Mouse (Mus musculus) heart, postnatal 0 days (tissue): ENCODE data around the gene 4833439L19Rik. TPM values are rescaled to one million over a fixed set of nuclear protein-coding genes. Genes with fewer than 3 reads are reported as not detected.

Experiments
- ATAC-seq: fragments of 200-750 bp; cut with Nextera tagmentation; 2 replicates; pipeline ENCODE4 v1.8.0; 2017; ENCODE audit warnings: low read depth, moderate number of reproducible peaks, moderate library complexity; ENCODE audit not compliant: insufficient read depth
- DNase-seq: peaks from one replicate; pipeline ENCODE4 v3.0.0-alpha.2; 2016; ENCODE audit warnings: low spot score
- H3K27ac ChIP-seq: fragments of 300-500 bp; sonication (generic); 2 replicates; pipeline ENCODE4 v1.5.1; 2014; ENCODE audit warnings: low read depth, mild to moderate bottlenecking
- H3K27me3 ChIP-seq: fragments of 300-500 bp; sonication (generic); 2 replicates; pipeline ENCODE4 v1.6.1; 2014; ENCODE audit warnings: low read length, mixed read lengths; ENCODE audit not compliant: control insufficient read depth, insufficient read depth
- H3K36me3 ChIP-seq: fragments of 300-500 bp; sonication (generic); replicated peaks from 2 replicates; pipeline ENCODE4 v1.6.1; 2014; ENCODE audit warnings: low read length, mixed read lengths; ENCODE audit not compliant: control insufficient read depth, insufficient read depth
- H3K4me1 ChIP-seq: fragments of 300-500 bp; sonication (generic); 2 replicates; pipeline ENCODE4 v1.6.1; 2014; ENCODE audit warnings: antibody characterized with exemption; ENCODE audit not compliant: control insufficient read depth, insufficient read depth
- H3K4me2 ChIP-seq: fragments of 300-500 bp; sonication (generic); 2 replicates; pipeline ENCODE4 v1.6.1; 2014; ENCODE audit warnings: low read depth, mild to moderate bottlenecking, low read length, moderate library complexity
- H3K4me3 ChIP-seq: fragments of 300-500 bp; sonication (generic); 2 replicates; pipeline ENCODE4 v1.5.1; 2014; ENCODE audit warnings: low read depth, low read length
- H3K9ac ChIP-seq: fragments of 300-500 bp; sonication (generic); replicated peaks from 2 replicates; pipeline ENCODE4 v1.6.1; 2014; ENCODE audit warnings: low read depth, low read length, mixed read lengths
- H3K9me3 ChIP-seq: fragments of 300-500 bp; sonication (generic); replicated peaks from 2 replicates; pipeline ENCODE4 v1.6.1; 2016; ENCODE audit warnings: low read length; ENCODE audit not compliant: control insufficient read depth
- CTCF ChIP-seq: IDR thresholded peaks from 2 replicates; pipeline ENCODE4 v1.5.1; 2016; ENCODE audit warnings: antibody characterized with exemption, control low read depth, low read depth
- EP300 ChIP-seq: IDR thresholded peaks from 2 replicates; pipeline ENCODE4 v1.6.1; 2016; ENCODE audit warnings: antibody characterized with exemption, low read depth
- WGBS: fragments of 180-500 bp; shearing (Covaris S2); extraction: QIAGEN DNeasy Blood & Tissue Kit; methylation state at CpG from one replicate; pipeline ENCODE4 v1.1.7; 2014; 5-methylcytosine and 5-hydroxymethylcytosine counted together
- polyA plus RNA-seq: library from polyadenylated mRNA; unstranded; fragments of >200 nt; fragmentation: Nextera tagmentation; extraction: Ambion mirVana; gene quantifications from 2 replicates; pipeline ENCODE4 v1.2.1, GENCODE M21; 2015
- total RNA-seq: library from RNA; depleted of rRNA; stranded (reverse); fragments of >200 nt; gene quantifications from 2 replicates; pipeline ENCODE4 v1.2.3, GENCODE M21; 2014; ENCODE audit warnings: low replicate concordance

4833439L19Rik gene
- total and polyA plus RNA-seq, 2 experiments from 2014 or later = 106 to 110 TPM

GRCm38 (mm10) chr13:54565594-54566345 is 535 bp upstream of the 4833439L19Rik start:
- Histone ChIP-seq H3K9ac (no peak overlapping the region), H3K4me2 (peak overlapping the region; percentile 73), H3K4me3 (peak overlapping the region; percentile 85), H3K27ac (0 out of 2 replicates have a peak overlapping the region, but pooled peaks have one; percentile 15), H3K4me1 (peaks cover 3% of the 10 kb centered on the region; the same call in 1 of the 2 replicates), H3K9me3 (no peaks in the 10 kb centered on the region), H3K27me3 (no peaks in the 10 kb centered on the region), H3K36me3 (peaks cover 10% of the 10 kb centered on the region)
- WGBS = 54% methylated on average over 8 of the region's 8 CpGs
- ATAC-seq (peak; percentile 45), DNase-seq (peak; percentile 40)
- TF ChIP-seq EP300 = no peak
- TF ChIP-seq CTCF = peak; percentile 43

GRCm38 (mm10) chr13:54564232-54565200 is 719 bp downstream of the 4833439L19Rik start:
- DNase-seq = no peak

GRCm38 (mm10) chr13:54562562-54562961 is 2.7 kb downstream of the 4833439L19Rik start:
- Histone ChIP-seq H3K9ac (no peak overlapping the region), H3K27ac (no peak overlapping the region), H3K4me2 (no peak overlapping the region), H3K27me3 (no peaks in the 10 kb centered on the region), H3K4me3 (no peak overlapping the region), H3K36me3 (peaks cover 42% of the 10 kb centered on the region), H3K4me1 (peaks cover 3% of the 10 kb centered on the region; the same call in 1 of the 2 replicates), H3K9me3 (no peaks in the 10 kb centered on the region)
- WGBS = 67% methylated on average over 7 of the region's 7 CpGs
- DNase-seq (no peak), ATAC-seq (no peak)
- no peak for TF ChIP-seq CTCF
- TF ChIP-seq EP300 = no peak

More at GRCm38 (mm10) chr13:54564232-54565200, 719 bp downstream of the 4833439L19Rik start:
- TF ChIP-seq CTCF (no peak), EP300 (no peak)
- H3K4me3 ChIP-seq = peak overlapping the region; percentile 85
- no peaks in the 10 kb centered on the region for H3K9me3 ChIP-seq
- WGBS = 10% methylated on average over 45 of the region's 45 CpGs
- H3K4me2 ChIP-seq = peak overlapping the region; percentile 73
- H3K36me3 ChIP-seq = peaks cover 22% of the 10 kb centered on the region
- peak overlapping the region; percentile 93 for H3K9ac ChIP-seq
- ATAC-seq = peak; percentile 44
- H3K4me1 ChIP-seq = peaks cover 3% of the 10 kb centered on the region; the same call in 1 of the 2 replicates
- peak overlapping the region; percentile 60; the same call in 1 of the 2 replicates for H3K27ac ChIP-seq
- no peaks in the 10 kb centered on the region for H3K27me3 ChIP-seq

GRCm38 (mm10) chr13:54560608-54561007 is 4.6 kb downstream of the 4833439L19Rik start:
- peaks cover 3% of the 10 kb centered on the region; the same call in 1 of the 2 replicates for H3K4me1 ChIP-seq
- no peaks in the 10 kb centered on the region for H3K27me3 ChIP-seq
- no peak overlapping the region for H3K27ac ChIP-seq
- H3K9me3 ChIP-seq = no peaks in the 10 kb centered on the region
- whole genome bisulfite sequencing = 87% methylated on average over 7 of the region's 7 CpGs
- H3K36me3 ChIP-seq = peaks cover 60% of the 10 kb centered on the region
- ATAC-seq (no peak), DNase-seq (no peak)
- H3K9ac ChIP-seq = no peak overlapping the region
- no peak overlapping the region for H3K4me2 ChIP-seq
- TF ChIP-seq CTCF (no peak), EP300 (no peak)
- no peak overlapping the region for H3K4me3 ChIP-seq

- Histone ChIP-seq H3K4me1 (peaks cover 3% of the 10 kb centered on the region; the same call in 1 of the 2 replicates), H3K9me3 (no peaks in the 10 kb centered on the region), H3K27ac (no peak overlapping the region), H3K9ac (no peak overlapping the region), H3K27me3 (no peaks in the 10 kb centered on the region), H3K4me2 (no peak overlapping the region), H3K36me3 (peaks cover 69% of the 10 kb centered on the region), H3K4me3 (no peak overlapping the region)
- DNase-seq (no peak), ATAC-seq (no peak)
- 91% methylated on average over 2 of the region's 2 CpGs for WGBS
- no peak for TF ChIP-seq CTCF
- TF ChIP-seq EP300 = no peak
These were observed 5.6 kb downstream of the 4833439L19Rik start for GRCm38 (mm10) chr13:54559656-54560055.
